Mouse (Mus musculus): Measurements from ENCODE around the gene Ltbp2.

GRCm38 (mm10) chr12:84790853-84791252 lies 85.5 kb downstream of the Ltbp2 start:
- TF ChIP-seq POLR2A (IDR thresholded peaks at IDR 0.05; ENCODE audit: low read depth, low read length) (no peak), CTCF (IDR thresholded peaks at IDR 0.05; ENCODE audit: extremely low read depth, insufficient read length, insufficient replicate concordance, low read depth, low read length) (no peak)

Data from small intestine, adult 2 months (tissue).